Mouse (Mus musculus) thymus, adult 2 months (tissue): ENCODE measurements around the gene Gtf2h1. TPM values are rescaled to one million over a fixed set of nuclear protein-coding genes. Genes with fewer than 3 reads are reported as not detected.
"Not testable (repeated sequence)": the region's sequence is repeated elsewhere in the genome, so short reads cannot be mapped to it uniquely, and the experiment has no call there.

ENCODE experiments used
- DNase-seq: peaks from one replicate; pipeline ENCODE4 v3.0.0; 2021
- H3K27ac ChIP-seq: fragments of 200-500 bp; 2 replicates; pipeline ENCODE4 v1.5.1; 2012; ENCODE audit warnings: low read length, control low read depth; ENCODE audit not compliant: control insufficient read depth, insufficient read depth
- H3K27me3 ChIP-seq: fragments of 200-500 bp; 2 replicates; pipeline ENCODE4 v1.6.1; 2012; ENCODE audit warnings: mild to moderate bottlenecking, low read length, moderate library complexity, mixed read lengths; ENCODE audit not compliant: control insufficient read depth, insufficient read depth
- H3K36me3 ChIP-seq: fragments of 200-500 bp; 2 replicates; pipeline ENCODE4 v1.6.1; 2012; ENCODE audit warnings: mild to moderate bottlenecking, low read length, moderate library complexity; ENCODE audit not compliant: control insufficient read depth, insufficient read depth
- H3K4me1 ChIP-seq: fragments of 200-500 bp; replicated peaks from 2 replicates; pipeline ENCODE4 v1.6.1; 2012; ENCODE audit warnings: low read length; ENCODE audit not compliant: control insufficient read depth, insufficient read depth
- H3K4me3 ChIP-seq: fragments of 200-500 bp; 2 replicates; pipeline ENCODE4 v1.5.1; 2012; ENCODE audit warnings: mild to moderate bottlenecking, low read length, control low read depth, moderate library complexity; ENCODE audit not compliant: control insufficient read depth, insufficient read depth
- CTCF ChIP-seq: fragments of 200-500 bp; IDR thresholded peaks from 2 replicates; pipeline ENCODE4 v1.5.1; 2012; ENCODE audit warnings: mild to moderate bottlenecking, control low read depth, low read length, moderate library complexity, borderline replicate concordance; ENCODE audit not compliant: control insufficient read depth, poor library complexity, insufficient read depth; ENCODE audit errors: extremely low read depth
- POLR2A ChIP-seq: fragments of 200-500 bp; IDR thresholded peaks from 2 replicates; pipeline ENCODE4 v1.6.1; 2012; ENCODE audit warnings: mild to moderate bottlenecking, low read length, control low read depth, moderate library complexity; ENCODE audit not compliant: control insufficient read depth, poor library complexity, insufficient read depth; ENCODE audit errors: extremely low read depth
- WGBS: fragments of 180-500 bp; shearing (Covaris S2); methylation state at CpG from one replicate; pipeline ENCODE4 v1.1.7; 2018; 5-methylcytosine and 5-hydroxymethylcytosine counted together
- polyA plus RNA-seq: library from polyadenylated mRNA; depleted of rRNA; stranded (reverse); fragments of >200 nt; gene quantifications from 2 replicates; pipeline ENCODE4 v1.2.3, GENCODE M21; 2012

Gene Gtf2h1
- polyA plus RNA-seq, 1 experiment = 14.4 TPM

GRCm38 (mm10) chr7:46796779-46797178, 876 bp downstream of the Gtf2h1 start:
- 40% methylated on average over 6 of the region's 6 CpGs for WGBS

GRCm38 (mm10) chr7:46810325-46810724, 14.4 kb downstream of the Gtf2h1 start:
- Histone ChIP-seq H3K36me3 (peaks cover 68% of the 10 kb centered on the region), H3K4me1 (no peaks in the 10 kb centered on the region), H3K27ac (no peak overlapping the region), H3K27me3 (no peaks in the 10 kb centered on the region), H3K4me3 (no peak overlapping the region)
- WGBS = 95% methylated on average over 6 of the region's 6 CpGs
- no peak for DNase-seq
- TF ChIP-seq CTCF = no peak
- no peak for TF ChIP-seq POLR2A

More at GRCm38 (mm10) chr7:46796779-46797178, 876 bp downstream of the Gtf2h1 start:
- no peaks in the 10 kb centered on the region for H3K27me3 ChIP-seq
- no peak overlapping the region for H3K4me3 ChIP-seq
- no peak for DNase-seq
- peaks cover 4% of the 10 kb centered on the region for H3K4me1 ChIP-seq
- TF ChIP-seq CTCF (no peak), POLR2A (no peak)
- peaks cover 5% of the 10 kb centered on the region; the same call in 1 of the 2 replicates for H3K36me3 ChIP-seq
- H3K27ac ChIP-seq = no peak overlapping the region

- Histone ChIP-seq H3K27ac (no peak overlapping the region), H3K27me3 (no peaks in the 10 kb centered on the region), H3K36me3 (peaks cover 75% of the 10 kb centered on the region), H3K4me3 (no peak overlapping the region), H3K4me1 (no peaks in the 10 kb centered on the region)
- TF ChIP-seq POLR2A = no peak
- TF ChIP-seq CTCF = no peak
- DNase-seq = no peak
- 97% methylated on average over 4 of the region's 4 CpGs for WGBS
Observed at GRCm38 (mm10) chr7:46814012-46814411, 18.1 kb downstream of the Gtf2h1 start.

- H3K36me3 ChIP-seq = peaks cover 71% of the 10 kb centered on the region
- not testable (repeated sequence) for H3K4me1 ChIP-seq, H3K27me3 ChIP-seq, DNase-seq, H3K27ac ChIP-seq, H3K4me3 ChIP-seq
- WGBS = 97% methylated on average over 15 of the region's 15 CpGs
Observed at GRCm38 (mm10) chr7:46820876-46821632, 25.2 kb downstream of the Gtf2h1 start.

- Histone ChIP-seq H3K36me3 (peaks cover 17% of the 10 kb centered on the region), H3K4me1 (peaks cover 21% of the 10 kb centered on the region), H3K27ac (no peak overlapping the region), H3K4me3 (no peak overlapping the region), H3K27me3 (no peaks in the 10 kb centered on the region)
- TF ChIP-seq POLR2A (no peak), CTCF (no peak)
- 90% methylated on average over 20 of the region's 20 CpGs for WGBS
- no peak for DNase-seq
Observed at GRCm38 (mm10) chr7:46827046-46827802, 31.3 kb downstream of the Gtf2h1 start.

GRCm38 (mm10) chr7:46827803-46828184, 31.9 kb downstream of the Gtf2h1 start:
- Histone ChIP-seq H3K27ac (no peak overlapping the region), H3K4me1 (peaks cover 27% of the 10 kb centered on the region), H3K36me3 (peaks cover 11% of the 10 kb centered on the region), H3K27me3 (no peaks in the 10 kb centered on the region), H3K4me3 (no peak overlapping the region)
- no peak for TF ChIP-seq POLR2A
- no peak for TF ChIP-seq CTCF
- no peak for DNase-seq
- WGBS = 91% methylated on average over 2 of the region's 2 CpGs
